Mouse (Mus musculus) cerebellum, adult 11 months (tissue): ENCODE results near the gene Tut7.
"Not testable (repeated sequence)": the region's sequence is repeated elsewhere in the genome, so short reads cannot be mapped to it uniquely, and the experiment has no call there.

ENCODE experiments used
- DNase-seq: peaks from one replicate; pipeline ENCODE4 v3.0.0; 2022

Tut7 gene

DNA sequence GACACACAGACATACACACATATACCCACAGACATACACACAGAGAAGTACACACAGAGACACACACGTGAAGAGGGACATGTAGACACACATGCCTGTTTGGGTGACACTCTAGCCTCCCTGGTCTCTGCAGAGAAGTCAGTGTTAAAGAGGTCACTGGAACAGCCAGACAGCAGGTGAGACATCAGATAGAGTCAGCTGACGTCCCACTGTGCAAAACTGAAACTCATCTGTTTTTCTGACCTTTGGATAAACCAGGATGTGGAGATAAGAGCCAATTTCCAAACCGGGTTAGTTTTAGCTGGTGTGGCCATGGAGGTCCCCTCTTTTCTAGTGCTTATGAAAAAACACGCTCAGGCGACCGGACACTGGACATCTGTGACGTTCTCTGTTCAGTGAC lies 9.5 kb upstream of the Tut7 start:
- DNase-seq, result no peak

DNA sequence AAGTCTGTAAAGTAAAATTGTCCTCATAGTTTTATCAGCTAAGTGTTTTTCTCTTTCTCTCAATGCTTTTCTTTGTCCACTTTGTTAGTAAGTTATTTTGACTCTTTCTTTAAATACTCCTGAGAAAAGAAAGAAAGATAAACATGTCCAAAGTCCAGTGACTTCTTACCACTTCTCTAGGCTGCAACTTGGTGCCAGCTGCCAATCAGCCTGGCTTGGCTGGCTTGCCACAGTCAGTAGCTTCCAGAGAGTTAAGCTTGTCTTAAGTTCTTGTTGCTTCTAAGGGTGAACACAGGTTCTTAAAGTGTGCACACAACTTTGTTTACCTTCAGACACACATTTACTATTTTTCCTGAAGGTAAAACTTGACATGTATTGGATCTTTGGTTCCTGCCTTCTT lies 3.0 kb upstream of the Tut7 start:
- DNase-seq, result no peak

DNA sequence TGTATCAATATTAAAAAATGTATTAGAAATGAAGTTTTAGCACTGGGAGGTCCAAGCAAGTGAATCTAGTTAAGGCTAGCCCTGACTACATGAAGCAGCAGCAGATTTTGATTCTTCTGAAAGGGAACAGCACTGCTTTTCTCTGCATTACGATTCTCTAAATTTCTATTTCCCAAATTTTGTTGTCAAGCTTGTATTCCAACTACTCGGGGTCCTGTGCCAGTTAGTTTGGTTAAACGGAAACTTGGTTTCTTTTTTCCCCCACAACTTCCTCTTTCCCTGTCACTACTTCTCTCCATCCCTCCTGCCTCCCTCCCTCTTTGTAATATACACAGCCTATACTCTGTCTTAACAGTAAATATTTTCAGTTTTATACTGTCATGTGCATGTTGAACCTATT lies 2.1 kb downstream of the Tut7 start:
- DNase-seq, result no peak

DNA sequence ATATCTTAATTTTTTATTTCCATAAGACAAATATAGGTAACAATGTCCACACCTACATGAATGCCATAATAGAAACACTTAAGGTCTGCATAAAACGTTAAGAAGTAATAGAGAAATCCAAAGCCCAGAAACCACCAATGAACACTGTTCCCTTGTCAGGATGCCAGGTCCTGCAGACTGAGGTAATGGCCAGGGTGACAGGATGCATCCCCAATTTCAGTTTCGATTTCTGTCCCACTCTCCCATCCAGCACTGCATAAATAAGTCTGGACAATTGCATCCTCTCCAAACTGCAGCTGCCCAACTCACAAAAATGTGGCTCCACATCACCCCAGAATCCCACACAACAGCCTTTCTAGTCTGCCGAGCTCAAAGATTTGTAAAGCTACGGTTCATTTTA lies 2.8 kb downstream of the Tut7 start:
- DNase-seq, result no peak

DNA sequence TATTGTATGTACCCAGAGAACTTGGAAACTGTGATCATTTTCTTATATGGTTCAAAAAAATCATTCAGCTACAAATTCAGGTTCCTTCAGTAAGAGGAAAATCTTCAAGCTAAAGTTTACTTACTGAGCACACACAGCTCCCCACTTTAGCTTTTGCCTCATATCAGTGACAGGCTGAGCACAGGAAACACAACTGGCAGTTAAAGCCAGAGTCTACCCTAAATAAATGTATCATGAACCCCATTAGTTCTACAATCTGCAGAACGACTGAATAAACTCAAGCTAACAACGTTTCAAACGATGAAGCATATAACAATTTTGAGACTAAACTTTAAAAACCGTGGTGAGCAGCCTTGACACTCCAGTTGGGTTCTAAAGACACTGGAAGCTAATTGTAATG lies 5.6 kb downstream of the Tut7 start:
- no peak for DNase-seq

DNA sequence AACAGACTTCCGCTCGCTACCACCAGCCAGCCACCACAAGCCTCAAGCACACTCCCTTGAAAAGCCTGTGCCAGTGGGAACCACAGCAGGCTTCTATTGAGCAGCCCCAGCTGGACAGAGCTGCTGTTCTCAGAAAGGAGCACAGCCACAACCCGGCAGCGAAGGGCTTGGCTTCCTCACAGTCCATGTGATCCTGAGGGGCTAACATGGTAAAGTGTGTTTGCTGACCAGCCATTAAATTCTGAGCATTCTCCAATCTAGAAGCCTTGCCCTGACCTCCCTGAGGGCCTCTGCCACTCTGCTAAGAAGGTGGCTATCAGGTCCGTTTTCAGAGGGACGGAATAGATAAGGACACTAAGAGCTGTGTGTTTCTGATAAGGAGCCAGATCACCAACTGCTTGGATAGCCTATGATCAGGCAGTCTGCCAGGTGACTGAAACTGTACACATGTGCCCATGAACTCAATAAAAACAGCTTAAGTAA lies 8.8 kb downstream of the Tut7 start:
- DNase-seq, result no peak

DNA sequence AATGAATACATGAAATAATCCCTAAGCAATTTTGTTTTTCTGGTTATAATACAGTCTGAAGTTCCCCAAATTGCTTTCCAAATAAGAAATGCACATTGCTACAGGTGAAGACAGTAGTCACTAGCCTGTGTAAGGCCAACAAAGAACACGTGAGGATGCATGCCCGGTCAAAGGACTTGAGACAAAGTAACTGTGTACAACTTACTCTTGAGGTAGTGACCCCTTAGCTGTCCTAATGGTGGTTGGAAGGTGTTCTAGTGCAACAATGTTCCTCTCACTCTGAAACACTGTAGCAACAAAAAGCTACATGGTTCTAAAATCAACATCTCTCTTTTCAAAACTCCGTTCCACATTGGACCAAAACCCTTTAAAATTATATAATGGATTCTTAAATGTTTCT lies 11.4 kb downstream of the Tut7 start:
- DNase-seq, result no peak

DNA sequence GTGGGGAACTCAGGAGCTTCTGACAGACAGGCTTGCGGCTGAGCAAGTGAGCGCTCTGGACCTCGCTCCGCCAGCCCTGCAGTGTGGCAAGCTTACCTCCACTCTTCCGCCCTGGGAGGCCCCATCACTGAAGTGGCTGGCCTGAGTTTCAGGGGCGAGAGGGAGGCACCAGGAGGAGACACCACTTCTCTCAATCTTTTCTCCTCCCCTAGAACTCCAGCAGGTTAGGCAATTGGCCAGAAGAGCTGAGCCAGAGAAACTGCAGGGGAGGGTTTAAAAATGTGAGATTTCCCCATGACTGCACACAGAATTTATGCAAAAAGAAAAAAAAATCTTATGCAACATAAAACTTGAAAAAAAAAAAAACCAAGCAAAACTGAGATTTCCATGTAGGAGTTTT lies 21.9 kb downstream of the Tut7 start:
- DNase-seq, result no peak

DNA sequence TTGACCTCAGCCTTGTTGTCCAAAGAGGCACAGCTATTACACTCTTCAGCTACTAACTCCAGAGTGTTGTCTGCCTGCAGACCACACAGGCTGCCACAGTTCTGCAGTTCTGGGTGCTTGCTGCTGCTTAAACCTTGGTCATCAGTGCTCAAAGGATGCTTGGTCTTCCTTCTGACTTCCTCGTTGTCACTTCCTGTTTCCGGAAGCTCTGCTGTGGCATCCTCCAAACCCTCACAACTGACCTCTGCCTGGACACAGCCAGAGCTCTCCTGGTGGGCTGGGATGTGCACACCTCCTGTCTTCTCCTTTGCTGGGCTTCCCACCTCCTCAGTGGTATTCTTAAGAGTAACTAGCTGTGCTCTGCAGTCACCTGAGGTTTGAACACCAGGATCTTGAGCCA lies 22.9 kb downstream of the Tut7 start:
- DNase-seq, result no peak

DNA sequence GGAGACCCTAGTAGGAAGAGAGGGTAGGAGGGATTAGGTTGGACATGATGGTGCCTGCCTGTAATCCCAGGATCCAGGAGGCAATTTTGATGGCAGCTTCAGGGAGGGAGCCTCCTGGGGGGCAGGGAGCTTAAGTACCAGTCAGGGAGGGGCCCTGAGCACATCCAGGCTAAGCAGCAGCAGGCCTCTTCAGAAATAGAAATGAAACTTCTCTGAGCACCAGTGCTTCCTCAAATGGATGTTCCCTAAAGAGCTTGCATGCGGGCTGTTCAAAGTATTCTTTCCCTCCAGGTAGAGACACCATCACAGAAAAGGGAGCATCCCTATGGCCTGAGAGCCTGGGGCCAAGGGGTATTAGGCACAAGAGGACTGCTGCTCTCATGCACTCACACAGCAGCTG lies 24.6 kb downstream of the Tut7 start:
- DNase-seq, result no peak

DNA sequence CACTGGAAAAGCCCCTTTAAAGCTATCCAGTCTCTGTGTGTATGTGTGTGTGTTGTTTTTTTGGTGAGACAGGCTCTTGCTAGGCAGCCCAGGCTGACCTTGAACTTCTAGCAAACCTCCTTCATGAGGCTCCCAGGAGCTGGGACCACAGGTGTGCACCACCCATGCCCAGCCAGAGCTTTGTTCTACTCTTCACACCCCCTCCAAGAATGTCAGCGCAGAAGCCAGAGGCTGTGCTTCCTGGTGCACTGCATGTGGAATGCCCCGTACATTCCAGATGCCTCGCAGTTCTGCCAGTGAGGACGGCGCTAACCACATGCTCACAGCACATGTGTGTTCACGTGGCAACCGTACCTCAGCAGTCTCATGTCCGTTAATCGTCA lies 26.5 kb downstream of the Tut7 start:
- no peak for DNase-seq

DNA sequence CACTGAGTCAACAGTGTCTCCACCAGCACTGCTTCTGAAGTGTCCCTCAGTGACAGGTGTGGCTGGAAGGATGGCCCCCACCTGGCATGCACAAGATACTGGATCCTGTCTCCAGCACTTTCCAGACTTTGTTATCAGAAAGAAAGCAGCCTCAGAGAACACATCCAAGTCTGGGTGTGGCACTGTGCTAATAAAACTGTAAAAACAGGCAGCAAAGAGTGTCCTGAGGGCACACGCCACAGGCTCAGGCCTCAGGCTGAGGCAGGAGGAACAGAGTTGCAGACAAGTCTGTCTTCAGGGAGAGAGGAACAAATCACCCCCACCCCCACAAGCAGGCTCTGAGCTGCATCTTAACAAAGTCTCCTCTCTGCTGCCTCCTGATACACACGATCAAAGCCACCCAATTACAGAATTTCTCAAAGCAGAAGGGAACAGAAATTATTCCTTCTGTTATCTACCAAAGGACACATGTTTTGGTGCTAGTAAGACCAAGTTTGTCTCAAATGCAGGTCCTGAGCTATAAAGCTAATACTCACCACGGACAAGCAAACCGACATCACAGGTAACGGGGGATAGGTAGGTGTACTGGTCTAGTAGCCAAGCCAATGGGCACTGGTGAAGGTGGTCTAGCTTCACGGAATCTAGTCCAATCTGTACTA lies 27.0 kb downstream of the Tut7 start:
- no peak for DNase-seq

DNA sequence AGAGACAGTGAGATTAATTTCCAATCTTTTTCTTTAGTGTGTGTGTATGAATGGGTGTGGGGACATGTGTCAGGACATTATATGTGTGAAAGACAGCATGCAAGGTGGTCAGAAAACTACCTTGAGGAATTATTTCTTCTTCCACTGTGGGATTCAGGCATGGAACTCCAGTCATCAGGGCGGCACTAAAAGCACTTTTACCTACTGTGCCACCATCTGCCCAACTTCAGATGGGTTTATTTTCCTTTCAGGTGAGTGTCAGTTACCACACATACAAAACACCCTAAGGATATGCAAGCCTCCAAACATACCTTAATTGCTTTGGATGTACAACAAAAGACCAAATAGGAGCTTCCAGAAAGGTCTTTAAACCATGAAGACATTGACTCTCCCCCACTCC lies 28.2 kb downstream of the Tut7 start:
- DNase-seq, result no peak

DNA sequence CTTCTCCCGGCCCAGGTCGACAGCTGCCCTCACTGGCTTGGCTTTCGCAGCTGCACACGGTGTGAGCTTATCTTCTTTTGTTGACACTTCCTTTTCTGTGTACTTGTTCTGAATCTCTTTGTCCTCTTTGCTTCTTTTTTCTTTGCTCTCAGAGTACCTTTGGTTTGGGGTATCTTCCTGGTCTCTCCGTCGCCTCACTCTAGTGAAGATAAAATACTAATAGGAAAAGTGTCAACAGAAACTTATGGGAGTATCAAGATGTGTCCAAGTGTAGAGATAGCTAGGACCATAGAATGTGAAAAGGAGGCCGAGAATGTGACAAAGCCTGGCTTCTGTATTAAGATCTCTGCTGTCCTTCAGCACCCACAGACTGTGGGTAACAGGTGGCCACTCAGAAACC lies 40.8 kb downstream of the Tut7 start, which contains the start of gene Gm49354:
Gm49354 (minus strand) TSS at position 101 of the 400 bp plus-strand sequence.
- DNase-seq, result no peak

DNA sequence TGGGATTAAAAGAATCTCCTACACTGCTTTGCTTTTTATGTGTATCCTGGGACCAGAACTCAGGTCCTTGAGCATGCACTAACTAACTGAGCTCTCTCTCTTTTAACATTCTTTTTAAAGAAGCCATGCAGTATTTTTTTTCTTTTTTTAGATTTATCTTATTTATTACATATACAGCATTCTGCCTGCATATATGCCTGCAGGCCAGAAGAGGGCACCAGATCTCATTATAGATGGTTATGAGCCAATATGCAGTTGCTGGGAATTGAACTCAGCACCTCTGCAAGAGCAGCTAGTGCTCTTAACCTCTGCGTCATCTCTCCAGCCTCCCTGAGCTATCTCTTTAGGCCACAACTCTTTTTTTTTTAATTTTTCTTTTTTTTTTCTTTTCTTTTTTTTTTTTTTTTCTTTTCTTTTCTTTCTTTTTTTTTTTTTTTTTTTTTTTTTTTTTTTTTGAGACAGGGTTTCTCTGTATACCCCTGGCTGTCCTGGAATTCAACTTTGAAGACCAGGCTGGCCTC lies 43.1 kb downstream of the Tut7 start:
- not testable (repeated sequence) for DNase-seq

DNA sequence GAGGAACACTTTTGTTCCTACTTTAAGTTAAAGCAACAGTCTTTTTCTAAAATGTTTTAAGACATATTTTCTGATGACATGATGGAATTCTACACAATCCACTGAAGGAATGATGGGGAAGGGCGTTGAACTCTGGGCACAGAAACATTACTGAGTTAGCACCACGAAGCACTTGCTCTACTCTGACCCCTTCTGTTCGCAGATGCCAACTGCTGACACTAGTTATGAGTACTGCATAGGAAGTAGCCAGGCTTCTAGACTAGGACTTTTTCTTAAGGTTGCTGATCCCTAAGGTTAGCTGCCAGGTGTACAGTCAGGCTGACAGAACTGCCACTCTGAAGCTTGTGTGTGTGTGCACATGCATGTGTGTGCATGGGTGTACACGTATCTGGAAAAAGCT lies 43.7 kb downstream of the Tut7 start:
- DNase-seq, result no peak

DNA sequence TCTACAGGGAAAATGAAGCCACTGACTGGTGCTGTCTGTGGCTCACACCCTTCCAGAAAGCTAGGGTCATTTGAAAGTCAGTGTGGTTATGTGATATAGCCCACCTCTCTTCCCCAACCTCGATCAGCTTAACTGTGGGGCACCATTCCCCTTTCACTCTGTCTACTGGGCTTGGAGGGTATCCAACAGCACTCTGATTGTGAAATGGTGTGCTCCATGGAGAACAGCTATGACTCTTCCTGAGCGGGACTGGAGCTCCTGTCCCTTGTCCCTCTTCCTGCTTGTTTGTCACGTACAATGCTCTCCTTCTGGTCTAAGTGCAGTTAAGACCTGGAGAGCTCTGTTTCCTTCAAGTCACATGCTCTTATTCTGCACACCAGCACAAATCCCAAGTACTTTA lies 47.8 kb downstream of the Tut7 start:
- DNase-seq, result no peak

DNA sequence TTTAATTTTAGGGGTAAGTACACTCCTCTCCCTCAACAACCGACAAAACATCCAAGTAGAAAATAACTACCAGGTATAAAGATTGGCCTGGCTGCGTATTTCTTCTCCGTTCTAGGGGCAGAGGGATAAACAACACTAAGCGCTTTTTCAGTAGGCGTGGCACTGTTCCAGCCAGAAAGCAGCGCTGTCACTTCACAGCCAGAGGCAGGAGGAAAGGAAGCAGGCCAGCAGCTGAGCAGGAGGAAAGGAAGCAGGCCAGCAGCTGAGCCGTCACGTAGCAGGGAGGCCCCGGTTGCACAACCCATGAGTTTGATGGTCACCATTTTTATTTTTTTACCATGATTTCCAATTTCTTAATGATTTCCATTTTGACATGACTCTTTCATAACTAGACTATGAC lies 51.7 kb downstream of the Tut7 start:
- peak; percentile 36 for DNase-seq

DNA sequence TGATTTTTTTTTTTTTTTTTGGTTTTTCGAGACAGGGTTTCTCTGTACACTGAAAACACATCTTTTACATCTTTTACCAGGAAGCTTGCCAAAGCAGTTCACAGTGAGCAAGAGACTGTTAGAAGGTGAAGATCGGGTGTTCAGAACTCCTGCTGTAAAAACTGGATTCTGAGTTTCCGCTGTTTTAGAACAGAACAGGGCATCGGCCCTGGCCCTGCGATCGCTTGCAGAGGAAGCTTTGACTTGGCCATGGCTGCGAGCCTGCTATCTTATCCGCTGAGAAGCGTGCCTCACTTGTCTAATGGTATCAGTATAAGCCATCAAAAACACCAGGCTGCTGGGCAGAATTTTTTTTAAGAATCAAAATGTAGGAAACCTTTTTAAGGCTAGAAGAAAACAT lies 52.1 kb downstream of the Tut7 start:
- no peak for DNase-seq

DNA sequence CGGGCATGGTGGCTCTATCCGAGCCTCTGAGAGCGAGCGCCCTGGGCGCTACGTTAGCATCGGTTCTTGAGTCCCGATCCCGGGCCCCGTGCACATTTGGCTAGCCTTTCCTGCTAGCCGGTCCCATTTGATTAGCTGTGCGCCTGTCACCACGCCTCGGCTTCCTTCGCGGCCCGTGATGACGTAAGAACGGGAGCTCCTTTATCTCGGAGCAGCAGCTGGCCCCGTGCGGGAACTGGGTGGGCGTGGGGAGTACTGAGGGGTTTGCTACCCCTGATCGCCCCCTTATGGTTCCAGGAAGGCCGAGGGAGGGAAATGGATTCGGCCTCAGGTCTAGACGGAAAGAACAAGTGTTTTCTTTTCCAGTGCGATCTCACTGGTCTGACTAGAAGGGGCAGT lies 52.8 kb downstream of the Tut7 start:
- DNase-seq, result peak; percentile 77

DNA sequence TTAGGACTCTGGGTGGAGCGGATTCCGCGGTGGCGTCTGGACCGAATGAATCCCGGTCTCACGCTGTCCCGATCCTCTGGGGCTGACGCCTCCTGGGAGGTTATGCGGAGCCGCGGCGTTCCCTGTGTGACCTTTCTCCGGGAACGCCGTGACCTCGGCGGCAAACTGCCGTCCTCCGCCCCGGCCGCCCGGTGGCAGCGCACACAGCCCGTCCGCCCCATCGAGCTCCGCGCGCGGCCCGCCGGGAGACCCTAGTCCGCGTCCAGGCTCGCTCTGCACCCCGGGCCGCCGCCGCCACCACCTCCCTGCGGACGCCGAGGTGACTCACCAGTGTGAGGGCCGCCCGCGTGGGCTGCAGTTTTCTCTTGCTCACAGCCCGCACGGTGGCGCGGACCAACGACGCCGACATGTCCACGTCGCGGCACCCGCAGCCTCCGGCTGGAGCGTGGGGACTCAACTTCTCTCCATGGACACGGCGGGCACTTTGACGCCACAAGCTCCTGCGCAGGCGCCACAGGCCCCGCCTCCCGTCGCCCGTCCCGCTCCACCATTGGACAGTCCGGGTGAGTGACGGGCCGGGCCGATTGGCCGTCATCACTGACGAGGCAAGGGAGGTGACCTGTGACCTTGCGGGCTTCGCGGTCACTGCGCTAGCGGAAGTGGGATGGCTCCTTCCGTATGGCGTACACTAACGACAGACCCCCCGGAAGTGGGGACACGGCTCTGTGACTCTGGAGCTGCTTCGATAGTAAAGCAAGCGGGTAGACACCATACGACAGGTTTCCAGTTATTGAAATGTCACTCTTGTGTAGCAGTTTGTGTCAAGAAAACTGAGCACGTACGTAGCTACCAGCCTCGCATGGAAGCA lies 53.4 kb downstream of the Tut7 start, which contains the start of gene Isca1:
Isca1 (minus strand) TSS at position 515 of the 868 bp plus-strand sequence.
- DNase-seq, result peak; percentile 99

DNA sequence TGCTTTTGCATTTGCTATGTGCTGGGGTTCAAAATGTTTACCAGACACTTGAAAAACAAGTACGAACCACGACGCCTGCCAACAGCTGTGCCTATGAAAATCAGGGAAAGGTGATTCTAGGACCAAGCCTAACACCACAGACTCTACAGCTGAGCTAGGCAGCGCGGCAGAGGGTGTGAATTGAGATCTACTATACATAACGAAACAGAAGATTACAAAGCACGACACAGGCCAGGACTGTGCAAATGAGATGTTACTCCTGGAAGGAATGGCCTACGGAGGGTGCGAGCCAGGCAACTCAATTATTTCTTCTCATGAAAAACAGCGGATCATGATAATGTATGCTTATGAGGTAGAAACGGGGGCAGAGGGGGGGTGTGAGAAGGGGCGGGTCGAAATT lies 54.4 kb downstream of the Tut7 start:
- no peak for DNase-seq

DNA sequence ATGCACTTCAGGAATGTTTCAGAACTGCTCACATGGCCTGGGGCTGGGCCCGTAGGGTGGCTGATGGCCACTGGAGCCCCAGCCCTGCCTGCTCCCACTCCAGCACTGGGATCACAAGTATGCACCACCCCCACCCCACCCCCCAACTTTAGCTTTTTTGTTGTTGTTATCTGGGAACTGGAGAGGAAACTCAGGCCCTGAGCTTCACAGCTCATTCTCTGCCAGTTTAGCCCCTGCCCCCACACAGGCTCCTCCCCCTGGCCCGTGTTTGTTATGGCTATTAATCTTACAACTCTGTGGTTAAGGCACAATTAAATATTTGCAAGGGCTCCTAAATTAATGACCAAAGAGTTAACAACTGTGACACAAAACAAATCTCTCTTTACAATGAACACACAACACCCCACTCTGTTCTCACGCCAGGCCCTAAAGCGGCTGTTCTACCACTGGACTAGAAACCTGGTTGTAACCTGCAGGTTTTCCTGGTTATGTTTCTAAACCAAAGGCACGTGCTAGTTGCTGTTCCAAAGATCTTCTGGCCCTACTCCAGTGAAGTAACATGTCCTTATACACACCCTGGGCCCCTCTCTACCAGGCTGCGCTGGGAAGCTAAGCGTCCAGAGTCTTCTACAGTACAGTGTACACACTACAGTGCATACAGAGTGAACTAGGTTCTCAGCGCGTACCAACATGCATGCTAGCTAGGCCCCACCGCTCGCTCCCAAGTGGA lies 56.0 kb downstream of the Tut7 start:
- no peak for DNase-seq
